Mouse (Mus musculus): ENCODE measurements at regions not wholly inside any gene's neighbourhood (a gene's known extent, or its start where the extent isn't known, plus 50 kb on each side); places are given as distances from the start of the nearest gene placed in this dataset.

GRCm38 (mm10) chr4:31714054-31714651 is 249.7 kb upstream of the Map3k7 start:
- TF ChIP-seq POLR2A (IDR thresholded peaks at IDR 0.05; ENCODE audit: low read depth, low read length) (no peak), CTCF (IDR thresholded peaks at IDR 0.05; ENCODE audit: extremely low read depth, insufficient read length, insufficient replicate concordance, low read depth, low read length) (no peak)
